Comparison of ENCODE assay signal across 29 mouse cellular contexts in the genomic region with DNA sequence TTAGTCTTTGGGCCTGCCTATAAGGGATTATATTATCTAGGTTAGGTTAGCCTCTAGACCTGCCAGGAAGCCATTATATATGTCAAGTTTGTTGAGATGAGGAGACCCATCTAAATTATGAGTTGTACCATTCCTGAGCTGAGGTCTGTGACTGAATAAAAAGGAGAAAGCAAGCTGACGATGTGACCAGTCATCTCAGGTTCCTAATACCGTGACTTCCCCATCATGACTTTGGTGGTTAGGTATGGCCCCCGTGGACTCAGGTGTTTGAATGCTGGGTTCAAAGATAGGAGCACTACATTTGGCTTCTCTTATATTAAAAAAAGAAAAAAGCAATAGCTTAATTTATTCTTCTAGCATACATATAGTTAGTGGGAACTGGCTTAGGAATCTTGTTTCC.
"Had no signal": no experiment of that assay in that cellular context is flagged by ENCODE, and none has a peak within 500 bp of the region (broad histone marks: within the 10 kb centered on the region; RNA-seq: fewer than 3 reads in every experiment).

No protein-coding gene starts in this region.

- H3K27me3 ChIP-seq: limb, embryonic 12.5 days; limb, embryonic 13.5 days; limb, embryonic 15.5 days; liver, embryonic 12.5 days; liver, embryonic 13.5 days; liver, embryonic 15.5 days; midbrain, embryonic 12.5 days; midbrain, embryonic 13.5 days; midbrain, embryonic 15.5 days; neural tube, embryonic 12.5 days had no signal

- H3K9ac ChIP-seq: limb, embryonic 12.5 days; limb, embryonic 13.5 days; limb, embryonic 15.5 days; liver, embryonic 12.5 days; liver, embryonic 13.5 days; liver, embryonic 14.5 days; liver, embryonic 15.5 days; liver, postnatal 0 days; lung, embryonic 14.5 days; midbrain, embryonic 12.5 days; midbrain, embryonic 13.5 days; midbrain, embryonic 15.5 days; neural tube, embryonic 12.5 days had no signal

- H3K4me2 ChIP-seq: limb, embryonic 12.5 days; limb, embryonic 13.5 days; limb, embryonic 15.5 days; liver, embryonic 11.5 days; liver, embryonic 12.5 days; liver, embryonic 13.5 days; liver, embryonic 15.5 days; lung, embryonic 14.5 days; midbrain, embryonic 11.5 days; midbrain, embryonic 12.5 days; midbrain, embryonic 13.5 days; midbrain, embryonic 15.5 days; neural tube, embryonic 12.5 days had no signal

- H3K4me1 ChIP-seq: limb, embryonic 12.5 days; liver, embryonic 12.5 days; liver, embryonic 13.5 days; liver, embryonic 15.5 days; midbrain, embryonic 10.5 days; neural tube, embryonic 12.5 days had no signal

- H3K36me3 ChIP-seq: limb, embryonic 10.5 days; limb, embryonic 12.5 days; limb, embryonic 13.5 days; limb, embryonic 15.5 days; liver, embryonic 12.5 days; liver, embryonic 13.5 days; liver, embryonic 15.5 days; midbrain, embryonic 10.5 days; midbrain, embryonic 12.5 days; midbrain, embryonic 13.5 days; midbrain, embryonic 15.5 days; neural tube, embryonic 12.5 days had no signal

- ATAC-seq: liver, embryonic 12.5 days; liver, postnatal 0 days; midbrain, embryonic 13.5 days; midbrain, embryonic 15.5 days; midbrain, embryonic 16.5 days had no signal

- H3K27ac ChIP-seq: limb, embryonic 10.5 days; limb, embryonic 12.5 days; limb, embryonic 13.5 days; liver, embryonic 12.5 days; liver, embryonic 13.5 days; liver, embryonic 14.5 days; liver, embryonic 15.5 days; macrophage; midbrain, embryonic 10.5 days; midbrain, embryonic 12.5 days; midbrain, embryonic 13.5 days; midbrain, embryonic 15.5 days; neural tube, embryonic 12.5 days had no signal

- H3K4me3 ChIP-seq: limb, embryonic 10.5 days; limb, embryonic 12.5 days; limb, embryonic 13.5 days; limb, embryonic 15.5 days; liver, embryonic 12.5 days; liver, embryonic 13.5 days; liver, embryonic 15.5 days; megakaryocyte, embryonic 14.5 days; midbrain, embryonic 10.5 days; midbrain, embryonic 12.5 days; midbrain, embryonic 13.5 days; midbrain, embryonic 15.5 days; myocyte; neural tube, embryonic 12.5 days had no signal

- H3K9me3 ChIP-seq: limb, embryonic 10.5 days; limb, embryonic 12.5 days; limb, embryonic 13.5 days; limb, embryonic 15.5 days; liver, embryonic 12.5 days; liver, embryonic 13.5 days; liver, embryonic 15.5 days; megakaryocyte, embryonic 14.5 days; midbrain, embryonic 10.5 days; midbrain, embryonic 12.5 days; midbrain, embryonic 13.5 days; midbrain, embryonic 15.5 days; neural tube, embryonic 12.5 days had no signal

- DNase-seq: left cerebral cortex, postnatal 4 days; liver; liver, embryonic 13.5 days; liver, postnatal 0 days; lung, adult 18-20 months; lung, adult 2 months; lung, postnatal 14 days; lung, postnatal 36 days; lung, postnatal 4 days; midbrain, embryonic 14.5 days had no signal
